Mouse (Mus musculus) testis, adult 2 months (tissue): ENCODE data around the gene Parp16. TPM values are rescaled to one million over a fixed set of nuclear protein-coding genes. Genes with fewer than 3 reads are reported as not detected.

Source experiments
- H3K27ac ChIP-seq: fragments of 200-500 bp; 2 replicates; pipeline ENCODE4 v1.5.1; 2012; ENCODE audit warnings: low read depth, low read length; ENCODE audit not compliant: control insufficient read depth, insufficient read depth
- H3K27me3 ChIP-seq: fragments of 200-500 bp; 2 replicates; pipeline ENCODE4 v1.6.1; 2012; ENCODE audit warnings: mild to moderate bottlenecking, low read length, moderate library complexity; ENCODE audit not compliant: control insufficient read depth, insufficient read depth
- H3K36me3 ChIP-seq: fragments of 200-500 bp; 2 replicates; pipeline ENCODE4 v1.6.1; 2012; ENCODE audit warnings: mild to moderate bottlenecking, low read length; ENCODE audit not compliant: control insufficient read depth, insufficient read depth
- H3K4me1 ChIP-seq: fragments of 200-500 bp; 2 replicates; pipeline ENCODE4 v1.6.1; 2012; ENCODE audit warnings: low read length; ENCODE audit not compliant: control insufficient read depth, insufficient read depth
- H3K4me3 ChIP-seq: fragments of 200-500 bp; 2 replicates; pipeline ENCODE4 v1.5.1; 2012; ENCODE audit warnings: low read depth, mild to moderate bottlenecking, low read length, moderate library complexity, mixed read lengths; ENCODE audit not compliant: control insufficient read depth
- CTCF ChIP-seq: fragments of 200-500 bp; IDR thresholded peaks from 2 replicates; pipeline ENCODE4 v1.5.1; 2012; ENCODE audit warnings: low read depth, mild to moderate bottlenecking, inconsistent platforms, low read length, moderate library complexity; ENCODE audit not compliant: control insufficient read depth, insufficient read depth, insufficient replicate concordance
- POLR2A ChIP-seq: fragments of 200-500 bp; IDR thresholded peaks from 2 replicates; pipeline ENCODE4 v1.6.1; 2012; ENCODE audit warnings: low read depth, mild to moderate bottlenecking, inconsistent platforms, low read length, moderate library complexity; ENCODE audit not compliant: control insufficient read depth
- polyA plus RNA-seq: library from polyadenylated mRNA; depleted of rRNA; stranded (reverse); fragments of >200 nt; gene quantifications from 2 replicates; pipeline ENCODE4 v1.2.3, GENCODE M21; 2012

Gene Parp16
- polyA plus RNA-seq, 1 experiment: 2.3 TPM

DNA sequence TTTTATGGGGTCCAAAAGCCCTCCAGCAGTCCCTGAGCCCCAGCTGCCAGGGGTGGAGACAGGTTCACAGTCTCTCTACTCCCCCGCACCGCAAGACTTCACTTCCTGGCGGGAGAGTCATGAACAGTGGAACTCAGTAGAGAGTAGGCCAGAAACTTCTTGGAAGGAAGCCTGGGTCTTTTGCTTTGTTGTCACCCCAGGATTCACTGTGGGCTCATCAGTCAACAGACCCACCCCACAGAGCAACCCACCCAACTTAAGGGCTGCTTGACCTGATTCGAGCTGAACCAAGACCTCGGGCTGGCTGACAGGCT lies 53.2 kb downstream of the Parp16 start:
- H3K4me3 ChIP-seq: no peak overlapping the region
- H3K27me3 ChIP-seq: no peaks in the 10 kb centered on the region
- TF ChIP-seq CTCF (no peak), POLR2A (no peak)
- no peak overlapping the region for H3K27ac ChIP-seq
- H3K36me3 ChIP-seq: no peaks in the 10 kb centered on the region
- no peaks in the 10 kb centered on the region for H3K4me1 ChIP-seq

DNA sequence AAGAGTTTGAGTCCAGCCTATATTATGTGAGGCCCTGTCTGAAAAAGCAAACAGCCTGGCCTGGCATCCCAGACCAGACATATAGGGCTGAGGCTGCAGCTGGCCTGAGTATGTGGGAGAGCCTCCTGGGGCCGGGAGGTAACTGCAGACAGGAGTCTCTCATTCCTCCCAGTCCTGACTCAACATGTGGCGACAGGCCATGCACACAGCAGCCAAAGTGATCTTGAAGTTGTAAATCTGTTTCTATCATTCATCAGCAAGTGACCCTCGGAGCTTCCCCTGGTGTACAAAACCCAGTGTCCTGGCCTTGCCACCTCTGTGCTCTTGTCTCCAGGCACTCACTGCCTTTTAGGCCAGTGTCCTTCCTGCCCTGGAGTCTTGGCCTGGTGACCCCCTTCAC lies 56.9 kb downstream of the Parp16 start:
- Histone ChIP-seq H3K27me3 (no peaks in the 10 kb centered on the region), H3K36me3 (no peaks in the 10 kb centered on the region), H3K27ac (no peak overlapping the region), H3K4me1 (no peaks in the 10 kb centered on the region), H3K4me3 (no peak overlapping the region)
- TF ChIP-seq POLR2A (no peak), CTCF (no peak)

DNA sequence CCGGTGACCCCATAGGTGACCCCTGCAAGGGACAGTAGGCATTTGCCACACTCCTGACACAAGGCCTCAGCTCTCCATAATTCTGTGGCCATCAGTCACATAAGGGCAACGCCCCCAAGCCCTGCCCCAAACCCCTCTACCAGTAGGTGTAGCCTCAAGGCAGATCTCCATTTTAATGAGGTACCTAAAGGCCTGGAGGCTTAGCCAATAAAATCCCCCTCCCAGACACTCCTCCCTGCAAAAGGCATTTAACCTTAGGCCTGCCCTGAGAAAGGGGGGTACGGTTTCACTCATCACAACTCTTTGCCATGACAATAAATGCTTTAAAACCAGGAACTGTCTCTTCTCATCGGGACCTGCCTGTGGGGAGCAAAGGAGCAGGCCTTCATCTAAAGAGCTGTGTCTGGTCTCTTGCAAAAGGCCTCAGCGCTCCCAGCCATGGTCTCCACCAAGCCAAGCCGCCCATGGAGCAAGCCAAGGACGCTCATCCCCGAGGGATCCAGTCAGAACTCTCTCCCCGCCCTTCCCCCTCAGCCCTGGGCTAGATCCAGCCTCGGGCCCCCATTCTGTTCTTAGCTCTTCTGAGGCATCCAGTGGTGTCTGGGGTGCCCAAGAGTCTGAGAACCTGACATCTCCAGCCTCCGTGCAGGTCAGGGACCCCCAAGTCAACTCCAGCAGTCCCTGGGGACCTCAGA lies 60.9 kb downstream of the Parp16 start:
- H3K27me3 ChIP-seq: no peaks in the 10 kb centered on the region
- H3K27ac ChIP-seq: no peak overlapping the region
- no peaks in the 10 kb centered on the region for H3K36me3 ChIP-seq
- H3K4me1 ChIP-seq: no peaks in the 10 kb centered on the region
- no peak for TF ChIP-seq POLR2A
- no peak for TF ChIP-seq CTCF
- no peak overlapping the region for H3K4me3 ChIP-seq

DNA sequence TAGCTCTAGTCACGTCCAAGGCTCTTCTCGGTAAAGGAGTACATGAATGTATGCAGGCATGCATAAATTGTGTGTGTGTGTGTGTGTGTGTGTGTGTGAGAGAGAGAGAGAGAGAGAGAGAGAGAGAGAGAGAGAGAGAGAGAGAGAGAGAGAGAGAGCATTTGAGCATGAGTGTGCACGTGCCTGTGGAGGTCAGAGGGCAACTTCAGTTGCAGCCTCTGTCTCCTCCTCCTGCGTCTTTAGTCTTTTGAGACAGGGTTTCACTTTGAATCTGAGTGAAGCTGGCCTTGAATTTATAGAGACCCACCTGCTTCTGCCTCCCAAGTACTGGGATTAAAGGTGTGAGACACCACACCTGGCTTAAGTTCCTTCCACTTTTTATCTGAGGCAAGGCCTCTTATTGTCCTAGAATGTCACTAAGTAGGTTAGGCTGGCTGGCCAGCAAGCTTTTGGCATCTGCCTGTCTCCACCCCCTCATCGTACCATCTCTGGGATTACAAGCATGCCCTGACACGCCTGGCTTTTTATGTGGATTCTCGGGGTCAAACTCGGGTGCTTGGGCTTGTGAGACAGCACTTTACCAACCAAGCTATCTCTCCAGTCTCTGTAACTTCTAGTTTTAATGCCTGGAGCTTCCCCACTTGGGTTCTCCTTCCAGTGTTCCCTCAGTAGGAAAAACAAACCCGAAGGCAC lies 62.2 kb downstream of the Parp16 start:
- no peak for TF ChIP-seq CTCF
- TF ChIP-seq POLR2A: no peak
- H3K36me3 ChIP-seq: no peaks in the 10 kb centered on the region
- no peaks in the 10 kb centered on the region for H3K27me3 ChIP-seq
- H3K27ac ChIP-seq: no peak overlapping the region
- no peak overlapping the region for H3K4me3 ChIP-seq
- H3K4me1 ChIP-seq: no peaks in the 10 kb centered on the region; the same call in 1 of the 2 replicates

DNA sequence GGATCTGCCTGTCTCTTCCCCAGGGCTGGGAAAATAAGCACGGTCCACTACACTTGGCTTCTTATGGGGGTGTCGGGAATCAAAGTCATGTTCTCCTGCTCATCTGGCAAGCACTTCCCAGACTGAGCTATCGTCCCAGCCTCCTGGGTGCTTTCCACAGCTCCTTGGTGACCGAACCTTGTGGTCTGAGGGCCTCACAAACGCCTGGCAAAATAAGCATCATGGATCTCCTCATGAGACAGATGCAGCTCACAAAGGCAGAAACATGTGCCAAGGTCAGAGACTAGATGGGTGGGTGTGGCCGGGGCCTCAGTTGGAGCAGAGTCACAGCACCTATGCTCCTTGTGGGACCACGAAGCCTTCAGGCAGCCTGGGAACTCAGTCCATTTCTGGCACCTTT lies 64.2 kb downstream of the Parp16 start:
- Histone ChIP-seq H3K27ac (no peak overlapping the region), H3K4me1 (no peaks in the 10 kb centered on the region; the same call in 1 of the 2 replicates), H3K36me3 (no peaks in the 10 kb centered on the region), H3K4me3 (no peak overlapping the region), H3K27me3 (no peaks in the 10 kb centered on the region)
- TF ChIP-seq POLR2A (no peak), CTCF (no peak)

DNA sequence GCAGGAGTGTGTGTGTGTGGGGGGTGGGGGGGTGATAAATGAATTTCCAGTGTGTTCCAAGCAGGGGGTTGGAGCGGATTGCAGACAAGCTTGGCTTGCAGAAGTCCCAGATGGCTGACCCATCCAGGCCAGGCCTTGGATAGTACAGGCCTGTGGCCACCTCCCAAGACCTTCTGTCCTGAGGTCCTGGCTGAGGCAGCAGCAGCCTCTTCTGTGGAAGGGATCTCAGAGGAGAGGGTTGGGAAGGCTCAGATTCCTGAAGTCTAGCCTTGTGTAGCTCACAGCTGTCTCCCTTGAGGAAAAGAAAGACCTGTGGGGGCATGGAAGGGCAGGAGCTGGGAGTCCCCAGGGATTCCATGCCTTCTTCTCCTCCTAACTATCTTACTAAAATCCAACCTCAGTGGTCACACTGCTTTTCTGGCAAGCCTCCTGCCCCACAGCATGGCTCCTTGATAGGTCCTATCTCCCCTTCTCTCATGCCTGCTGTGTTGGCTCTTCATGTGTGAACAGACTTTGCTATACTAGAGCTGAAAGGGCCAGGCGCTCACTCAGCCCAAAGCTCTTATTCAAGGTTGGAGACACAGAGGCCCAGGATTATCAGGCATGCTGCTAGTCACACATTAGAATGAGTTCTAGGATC lies 66.6 kb downstream of the Parp16 start:
- no peaks in the 10 kb centered on the region for H3K36me3 ChIP-seq
- H3K27ac ChIP-seq: no peak overlapping the region
- no peak overlapping the region for H3K4me3 ChIP-seq
- TF ChIP-seq POLR2A (no peak), CTCF (no peak)
- no peaks in the 10 kb centered on the region; the same call in 1 of the 2 replicates for H3K4me1 ChIP-seq
- H3K27me3 ChIP-seq: no peaks in the 10 kb centered on the region

DNA sequence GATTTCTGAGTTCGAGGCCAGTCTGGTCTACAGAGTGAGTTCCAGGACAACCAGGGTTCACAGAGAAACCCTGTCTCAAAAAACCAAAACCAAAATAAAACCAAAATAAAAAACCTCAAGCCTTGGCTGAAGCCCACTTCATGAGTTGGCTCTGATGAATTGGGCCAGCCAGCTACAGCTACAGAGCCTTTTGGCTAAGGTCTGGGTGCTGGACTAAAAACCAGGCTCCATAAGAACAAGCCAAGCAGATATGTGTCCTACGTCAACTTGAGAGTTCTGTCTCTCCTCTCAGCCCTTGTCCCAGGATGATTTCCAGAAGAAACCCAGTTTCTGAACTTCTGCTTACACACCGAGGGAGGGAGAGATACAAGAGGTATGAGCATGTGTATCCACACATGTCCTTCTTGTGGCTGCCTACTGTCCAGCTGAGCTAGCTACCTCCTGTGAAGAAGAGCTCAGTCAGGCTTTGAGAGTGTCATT lies 67.5 kb downstream of the Parp16 start:
- Histone ChIP-seq H3K4me1 (no peaks in the 10 kb centered on the region; the same call in 1 of the 2 replicates), H3K27me3 (no peaks in the 10 kb centered on the region), H3K36me3 (no peaks in the 10 kb centered on the region), H3K27ac (no peak overlapping the region), H3K4me3 (no peak overlapping the region)
- TF ChIP-seq POLR2A: no peak
- TF ChIP-seq CTCF: no peak
